Mouse (Mus musculus) embryonic facial prominence, embryonic 11.5 days (tissue): ENCODE results near the gene Ctnnbip1. TPM values are rescaled to one million over a fixed set of nuclear protein-coding genes. Genes with fewer than 3 reads are reported as not detected.
"Not testable (repeated sequence)": the region's sequence is repeated elsewhere in the genome, so short reads cannot be mapped to it uniquely, and the experiment has no call there.

Experiments
- ATAC-seq: fragments of 200-750 bp; cut with Nextera tagmentation; replicated peaks from 2 replicates; pipeline ENCODE4 v1.8.0; 2017; ENCODE audit warnings: low read depth; ENCODE audit not compliant: insufficient number of reproducible peaks, low FRiP score, low TSS enrichment
- DNase-seq: peaks from one replicate; pipeline ENCODE4 v3.0.0-alpha.2; 2015; ENCODE audit warnings: low spot score
- H3K27ac ChIP-seq: fragments of 300-500 bp; sonication (generic); replicated peaks from 2 replicates; pipeline ENCODE4 v1.5.1; 2014; ENCODE audit warnings: mild to moderate bottlenecking, low read depth, low read length, control low read depth
- H3K27me3 ChIP-seq: fragments of 300-500 bp; sonication (generic); 2 replicates; pipeline ENCODE4 v1.6.1; 2014; ENCODE audit warnings: mild to moderate bottlenecking, low read length, moderate library complexity, mixed read lengths; ENCODE audit not compliant: control insufficient read depth, insufficient read depth
- H3K36me3 ChIP-seq: fragments of 300-500 bp; sonication (generic); replicated peaks from 2 replicates; pipeline ENCODE4 v1.6.1; 2014; ENCODE audit warnings: low read depth, mild to moderate bottlenecking, low read length, moderate library complexity, mixed read lengths; ENCODE audit not compliant: control insufficient read depth, insufficient read depth
- H3K4me1 ChIP-seq: fragments of 300-500 bp; sonication (generic); 2 replicates; pipeline ENCODE4 v1.6.1; 2014; ENCODE audit warnings: low read length, mixed read lengths; ENCODE audit not compliant: control insufficient read depth, insufficient read depth
- H3K4me2 ChIP-seq: fragments of 300-500 bp; sonication (generic); 2 replicates; pipeline ENCODE4 v1.6.1; 2014; ENCODE audit warnings: low read depth, mild to moderate bottlenecking, control low read depth, low read length, moderate library complexity
- H3K4me3 ChIP-seq: fragments of 300-500 bp; sonication (generic); 2 replicates; pipeline ENCODE4 v1.5.1; 2014; ENCODE audit warnings: low read depth, low read length, control low read depth
- H3K9ac ChIP-seq: fragments of 300-500 bp; sonication (generic); replicated peaks from 2 replicates; pipeline ENCODE4 v1.6.1; 2014; ENCODE audit warnings: mild to moderate bottlenecking, control low read depth, low read length
- H3K9me3 ChIP-seq: fragments of 300-500 bp; sonication (generic); replicated peaks from 2 replicates; pipeline ENCODE4 v1.6.1; 2016; ENCODE audit warnings: mild to moderate bottlenecking, low read length, inconsistent platforms, mixed read lengths; ENCODE audit not compliant: control insufficient read depth
- WGBS: fragments of 180-500 bp; shearing (Covaris S2); extraction: QIAGEN DNeasy Blood & Tissue Kit; methylation state at CpG from one replicate; pipeline ENCODE4 v1.1.7; 2014; 5-methylcytosine and 5-hydroxymethylcytosine counted together
- microRNA-seq: library from miRNA; unstranded; fragments of <30 nt; microRNA quantifications from one replicate; pipeline ENCODE4, GENCODE M21; 2016; ENCODE audit warnings: borderline number of aligned reads
- polyA plus RNA-seq: library from polyadenylated mRNA; unstranded; fragments of >200 nt; fragmentation: Nextera tagmentation; extraction: Ambion mirVana; gene quantifications from 2 replicates; pipeline ENCODE4 v1.2.1, GENCODE M21; 2014

Ctnnbip1 gene
- polyA plus RNA-seq, 1 experiment from 2014 or later = 68.8 TPM

- no peaks in the 10 kb centered on the region for H3K27me3 ChIP-seq
- H3K36me3 ChIP-seq = no peaks in the 10 kb centered on the region
- no peak for DNase-seq
- peaks cover 7% of the 10 kb centered on the region; the same call in 1 of the 2 replicates for H3K4me1 ChIP-seq
- no peaks in the 10 kb centered on the region for H3K9me3 ChIP-seq
- no peak for ATAC-seq
- no peak overlapping the region for H3K27ac ChIP-seq
- no peak overlapping the region for H3K9ac ChIP-seq
- no peak overlapping the region for H3K4me2 ChIP-seq
- H3K4me3 ChIP-seq = no peak overlapping the region
- WGBS = 84% methylated on average over 6 of the region's 6 CpGs
These were observed 90.2 kb downstream of the Ctnnbip1 start for GRCm38 (mm10) chr4:149608309-149608638.

GRCm38 (mm10) chr4:149609256-149610025 is 91.4 kb downstream of the Ctnnbip1 start:
- Histone ChIP-seq H3K27ac (no peak overlapping the region), H3K36me3 (no peaks in the 10 kb centered on the region), H3K4me1 (peaks cover 7% of the 10 kb centered on the region; the same call in 1 of the 2 replicates), H3K9me3 (no peaks in the 10 kb centered on the region), H3K9ac (no peak overlapping the region), H3K27me3 (no peaks in the 10 kb centered on the region), H3K4me2 (no peak overlapping the region), H3K4me3 (no peak overlapping the region)
- WGBS = 76% methylated on average over 8 of the region's 8 CpGs
- DNase-seq (no peak), ATAC-seq (no peak)

GRCm38 (mm10) chr4:149611376-149612044 is 93.5 kb downstream of the Ctnnbip1 start:
- DNase-seq = peak; percentile 79
- Histone ChIP-seq H3K4me3 (no peak overlapping the region), H3K36me3 (no peaks in the 10 kb centered on the region), H3K9ac (no peak overlapping the region), H3K27me3 (no peaks in the 10 kb centered on the region), H3K4me2 (no peak overlapping the region), H3K27ac (no peak overlapping the region), H3K4me1 (peaks cover 7% of the 10 kb centered on the region; the same call in 1 of the 2 replicates), H3K9me3 (no peaks in the 10 kb centered on the region)
- WGBS = 47% methylated on average over 10 of the region's 10 CpGs
- no peak for ATAC-seq

GRCm38 (mm10) chr4:149613497-149613896 is 95.5 kb downstream of the Ctnnbip1 start:
- H3K9me3 ChIP-seq, H3K27ac ChIP-seq, H3K9ac ChIP-seq, DNase-seq, H3K27me3 ChIP-seq, H3K4me2 ChIP-seq, ATAC-seq, H3K4me1 ChIP-seq, H3K36me3 ChIP-seq, H3K4me3 ChIP-seq: not testable (repeated sequence)
- WGBS = 63% methylated on average over 6 of the region's 6 CpGs

GRCm38 (mm10) chr4:149614869-149615268 is 96.8 kb downstream of the Ctnnbip1 start:
- 96% methylated on average over 3 of the region's 3 CpGs for WGBS
- Histone ChIP-seq H3K4me1 (no peaks in the 10 kb centered on the region), H3K4me3 (no peak overlapping the region), H3K27me3 (no peaks in the 10 kb centered on the region), H3K9ac (no peak overlapping the region), H3K9me3 (no peaks in the 10 kb centered on the region), H3K36me3 (no peaks in the 10 kb centered on the region), H3K27ac (no peak overlapping the region), H3K4me2 (no peak overlapping the region)
- no peak for ATAC-seq
- no peak for DNase-seq

Small RNAs within 50 kb of the gene (microRNA-seq; reads per million reads assigned to microRNA genes)
- not detected for gene Mir5616

Other genes starting within 250 kb of the Ctnnbip1 start
- 45.1 and 50.1 TPM in 2 replicates for gene Kif1b, start 210.5 kb upstream of the Ctnnbip1 start, polyA plus RNA-seq
- 54.2 and 54.5 TPM in 2 replicates for gene Ube4b, start 91.5 kb upstream of the Ctnnbip1 start, polyA plus RNA-seq
- gene Rbp7, start 63.3 kb upstream of the Ctnnbip1 start, polyA plus RNA-seq = not detected in 2 replicates
- gene Tmem274, start 40.9 kb upstream of the Ctnnbip1 start, polyA plus RNA-seq = not detected in 2 replicates
- gene Nmnat1, start 33.0 kb upstream of the Ctnnbip1 start, polyA plus RNA-seq = 12.2 and 12.3 TPM in 2 replicates
- gene Lzic, start 33.0 kb upstream of the Ctnnbip1 start, polyA plus RNA-seq = 58.5 and 61.2 TPM in 2 replicates
- 27.3 and 28.0 TPM in 2 replicates for gene Clstn1, start 68.2 kb downstream of the Ctnnbip1 start, polyA plus RNA-seq
- 4.2 and 4.5 TPM in 2 replicates for gene Pik3cd, start 184.3 kb downstream of the Ctnnbip1 start, polyA plus RNA-seq
- 17.5 and 19.8 TPM in 2 replicates for gene Tmem201, start 219.8 kb downstream of the Ctnnbip1 start, polyA plus RNA-seq